Mouse (Mus musculus): ENCODE results near the gene Fto.

- TF ChIP-seq E2F4 (IDR thresholded peaks at IDR 0.05; ENCODE audit: insufficient replicate concordance, low read depth, low read length) (no peak), MYC (IDR thresholded peaks at IDR 0.05; ENCODE audit: low read depth, low read length) (no peak), MEF2A (IDR thresholded peaks at IDR 0.05; ENCODE audit: borderline replicate concordance, low read depth, low read length) (no peak), MAFK (IDR thresholded peaks at IDR 0.05; ENCODE audit: insufficient replicate concordance, low read length) (no peak), ETS1 (conservative IDR thresholded peaks at IDR 0.05; ENCODE audit: low read depth, low read length) (no peak), POLR2A (IDR thresholded peaks at IDR 0.05; ENCODE audit: low read depth, low read length) (no peak), CTCF (conservative IDR thresholded peaks at IDR 0.05 in 1 of 2, IDR thresholded peaks at IDR 0.05 in 1 of 2; ENCODE audit: low read depth in 2 of 2, low read length in 2 of 2) (no peak), POLR2AphosphoS2 (IDR thresholded peaks at IDR 0.05; ENCODE audit: low read depth, low read length) (no peak), CHD2 (IDR thresholded peaks at IDR 0.05; ENCODE audit: low read length) (no peak)
These were observed 15.7 kb downstream of the Fto start for GRCm38 (mm10) chr8:91329056-91329455.

Measured in CH12.LX (cell line).